Mouse (Mus musculus): ENCODE data around the gene Akt1s1. TPM values are rescaled to one million over a fixed set of nuclear protein-coding genes. Genes with fewer than 3 reads are reported as not detected.

Gene Akt1s1
- polyA plus RNA-seq, 1 experiment from 2014 or later: 45.3 TPM

DNA sequence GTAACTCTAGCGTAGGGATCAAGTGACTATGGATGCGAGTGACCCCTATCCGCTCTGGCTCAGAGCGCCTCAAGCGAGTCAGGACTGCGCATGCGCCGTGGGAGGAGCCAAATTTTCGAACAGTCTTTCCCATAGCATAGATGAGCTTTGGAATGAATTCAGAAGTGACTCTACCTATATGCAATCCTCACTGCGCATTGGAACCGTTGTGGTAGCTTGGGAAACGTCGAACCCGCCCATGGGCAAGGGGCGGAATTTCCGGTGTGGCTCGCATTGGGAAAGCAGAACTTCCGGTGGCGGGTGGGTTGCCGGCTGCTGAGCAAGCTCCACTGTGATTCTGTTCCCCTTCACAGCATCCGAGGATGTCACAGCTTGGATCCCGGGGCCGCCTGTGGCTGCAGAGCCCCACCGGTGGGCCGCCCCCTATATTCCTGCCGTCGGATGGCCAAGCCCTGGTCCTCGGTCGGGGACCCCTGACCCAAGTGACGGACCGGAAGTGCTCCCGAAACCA is 8.3 kb downstream of the Akt1s1 start, which contains the start of gene Pnkp:
Gene Pnkp, plus strand, starts transcription at position 98 of the 511 bp plus-strand sequence.
- Histone ChIP-seq H3K4me1 (peaks cover 76% of the 10 kb centered on the region), H3K36me3 (peaks cover 41% of the 10 kb centered on the region), H3K9ac (peak within 1 kb of the TSS; percentile 90), H3K27me3 (replicated peaks) (no peaks in the 10 kb centered on the region), H3K9me3 (replicated peaks) (no peaks in the 10 kb centered on the region), H3K4me2 (peak within 1 kb of the TSS; percentile 89), H3K27ac (peak within 1 kb of the TSS; percentile 97), H3K4me3 (peak within 1 kb of the TSS; percentile 86)
- peak; percentile 23; the same call in 1 of the 2 replicates for ATAC-seq
- WGBS (ENCODE audit: insufficient replicate concordance): 1% methylated on average over 32 of the region's 32 CpGs

DNA sequence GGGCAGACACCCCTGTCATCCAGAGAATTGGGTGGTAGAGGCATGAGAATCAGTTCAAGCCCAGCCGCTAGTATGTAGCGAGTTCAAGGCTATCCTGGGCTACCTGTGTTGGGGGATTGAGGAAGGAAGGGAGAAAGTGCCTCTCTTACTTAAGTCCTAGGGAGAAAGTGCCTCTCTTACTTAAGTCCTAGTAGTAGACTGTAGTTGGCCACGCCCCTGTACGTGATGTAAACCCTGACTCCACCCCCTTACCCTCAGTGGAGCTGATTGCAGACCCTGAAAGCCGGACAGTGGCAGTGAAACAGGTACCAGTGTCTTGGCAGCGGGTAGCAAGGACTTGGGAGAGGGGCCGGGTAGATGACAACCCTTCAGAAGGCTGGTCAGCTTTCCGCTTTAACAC is 9.1 kb downstream of the Akt1s1 start:
- WGBS (ENCODE audit: insufficient replicate concordance): 20% methylated on average over 8 of the region's 8 CpGs
- H3K36me3 ChIP-seq: peaks cover 41% of the 10 kb centered on the region
- H3K4me2 ChIP-seq: peak overlapping the region; percentile 89
- peak overlapping the region; percentile 86 for H3K4me3 ChIP-seq
- peak overlapping the region; percentile 90 for H3K9ac ChIP-seq
- H3K9me3 ChIP-seq (replicated peaks): no peaks in the 10 kb centered on the region
- 0 out of 2 replicates have a peak, but pooled peaks have one; percentile 8 for ATAC-seq
- peak overlapping the region; percentile 97 for H3K27ac ChIP-seq
- H3K4me1 ChIP-seq: peaks cover 68% of the 10 kb centered on the region
- H3K27me3 ChIP-seq (replicated peaks): no peaks in the 10 kb centered on the region

DNA sequence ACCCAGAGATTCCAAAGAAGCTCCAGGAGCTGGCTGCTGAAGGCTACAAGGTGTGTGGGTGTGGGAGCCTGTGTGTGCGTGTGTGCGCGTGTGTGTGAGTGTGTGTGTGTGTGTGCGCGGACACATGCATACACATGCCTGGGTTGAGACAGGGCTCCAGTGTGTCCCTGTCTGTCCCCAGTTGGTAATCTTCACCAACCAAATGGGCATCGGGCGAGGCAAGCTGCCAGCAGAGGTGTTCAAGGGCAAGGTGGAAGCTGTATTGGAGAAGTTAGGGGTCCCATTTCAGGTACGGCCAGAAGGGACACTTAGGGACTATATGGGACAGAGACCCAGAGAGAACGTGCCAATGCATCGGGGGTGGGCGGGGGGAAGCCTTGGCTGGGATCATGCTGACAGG is 11.1 kb downstream of the Akt1s1 start:
- Histone ChIP-seq H3K4me2 (no peak overlapping the region), H3K27ac (no peak overlapping the region), H3K36me3 (peaks cover 56% of the 10 kb centered on the region), H3K4me3 (no peak overlapping the region), H3K27me3 (replicated peaks) (no peaks in the 10 kb centered on the region), H3K4me1 (peaks cover 55% of the 10 kb centered on the region), H3K9ac (no peak overlapping the region), H3K9me3 (replicated peaks) (no peaks in the 10 kb centered on the region)
- no peak for ATAC-seq
- WGBS (ENCODE audit: insufficient replicate concordance): 80% methylated on average over 11 of the region's 11 CpGs

DNA sequence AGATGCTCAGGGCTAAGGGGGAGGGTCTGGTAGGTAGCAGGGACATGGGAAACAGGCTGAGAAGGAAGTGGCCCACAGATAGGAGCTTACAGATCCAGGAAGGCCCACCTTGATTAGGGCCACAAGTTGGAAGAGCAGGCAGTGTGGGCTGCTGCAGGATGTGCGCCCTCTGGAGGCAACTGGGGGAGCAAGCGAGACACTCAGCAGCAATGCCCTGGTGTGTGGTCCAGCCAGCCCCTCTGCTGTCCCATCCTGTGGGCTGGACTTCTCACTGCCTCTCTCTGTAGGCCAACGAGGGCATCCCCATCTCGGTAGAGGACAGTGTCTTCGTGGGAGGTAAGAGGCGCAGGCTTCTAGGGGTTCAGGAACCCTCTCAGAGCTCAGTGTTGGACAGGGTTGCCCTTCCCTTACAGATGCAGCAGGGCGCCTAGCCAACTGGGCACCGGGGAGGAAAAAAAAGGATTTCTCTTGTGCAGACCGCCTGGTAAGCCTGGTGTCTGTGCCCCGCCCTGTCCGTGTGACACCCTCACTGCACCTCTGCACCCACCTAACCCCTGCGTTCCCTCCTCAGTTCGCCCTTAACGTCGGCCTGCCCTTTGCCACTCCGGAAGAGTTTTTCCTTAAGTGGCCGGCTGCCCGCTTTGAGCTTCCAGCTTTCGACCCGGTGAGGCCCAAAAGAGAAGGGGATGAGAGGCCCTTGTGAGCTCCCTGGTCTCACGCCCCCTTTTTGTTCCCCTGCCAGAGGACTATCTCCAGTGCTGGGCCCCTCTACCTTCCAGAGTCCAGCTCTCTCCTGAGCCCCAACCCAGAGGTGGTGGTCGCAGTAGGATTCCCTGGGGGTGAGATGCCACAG is 12.0 kb downstream of the Akt1s1 start:
- Histone ChIP-seq H3K27ac (no peak overlapping the region), H3K36me3 (peaks cover 65% of the 10 kb centered on the region)
- 0 out of 2 replicates have a peak, but pooled peaks have one; percentile 22 for ATAC-seq

DNA sequence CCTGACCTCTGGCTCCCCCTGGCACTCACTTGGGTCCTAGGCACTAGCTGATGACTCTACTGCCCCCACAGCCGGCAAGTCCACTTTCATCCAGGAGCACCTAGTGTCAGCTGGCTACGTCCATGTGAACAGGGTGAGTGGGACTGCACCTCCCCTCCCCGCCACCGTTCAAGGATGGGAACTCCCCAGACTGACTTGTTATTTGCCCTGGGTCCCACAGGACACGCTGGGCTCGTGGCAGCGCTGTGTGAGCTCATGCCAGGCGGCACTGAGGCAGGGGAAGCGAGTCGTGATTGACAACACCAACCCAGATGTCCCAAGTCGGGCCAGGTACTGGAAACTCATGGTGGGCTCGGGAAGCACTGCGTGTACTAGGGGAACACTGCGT is 12.6 kb downstream of the Akt1s1 start:
- H3K27ac ChIP-seq: no peak overlapping the region
- no peaks in the 10 kb centered on the region for H3K27me3 ChIP-seq (replicated peaks)
- H3K9me3 ChIP-seq (replicated peaks): no peaks in the 10 kb centered on the region
- H3K4me1 ChIP-seq: peaks cover 55% of the 10 kb centered on the region
- no peak overlapping the region for H3K9ac ChIP-seq
- H3K4me3 ChIP-seq: no peak overlapping the region
- WGBS (ENCODE audit: insufficient replicate concordance): 81% methylated on average over 14 of the region's 14 CpGs
- no peak overlapping the region for H3K4me2 ChIP-seq
- peaks cover 70% of the 10 kb centered on the region for H3K36me3 ChIP-seq
- no peak for ATAC-seq

More for the DNA sequence above, 12.0 kb downstream of the Akt1s1 start:
- H3K9me3 ChIP-seq (replicated peaks): no peaks in the 10 kb centered on the region
- WGBS (ENCODE audit: insufficient replicate concordance): 54% methylated on average over 22 of the region's 22 CpGs
- H3K4me1 ChIP-seq: peaks cover 55% of the 10 kb centered on the region
- H3K9ac ChIP-seq: 0 out of 2 replicates have a peak overlapping the region, but pooled peaks have one; percentile 2
- no peak overlapping the region for H3K4me3 ChIP-seq
- no peak overlapping the region for H3K4me2 ChIP-seq
- no peaks in the 10 kb centered on the region for H3K27me3 ChIP-seq (replicated peaks)

DNA sequence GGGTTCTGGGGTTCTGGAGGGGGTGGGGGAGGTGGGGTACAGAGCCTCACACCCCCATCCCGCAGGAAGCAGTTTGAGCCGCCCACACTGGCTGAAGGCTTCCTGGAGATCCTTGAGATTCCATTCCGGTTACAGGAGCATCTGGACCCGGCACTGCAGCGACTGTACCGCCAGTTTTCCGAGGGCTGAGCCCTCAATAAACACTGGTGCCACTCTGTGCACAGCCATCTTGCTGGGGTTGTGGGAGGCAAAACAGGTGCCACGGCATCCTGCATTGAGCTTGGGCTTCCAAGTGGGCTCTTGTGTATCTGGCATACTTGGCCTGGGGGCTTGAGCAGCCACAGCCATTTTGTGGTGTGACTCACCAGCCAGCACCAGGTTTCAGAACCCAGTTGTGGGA is 13.6 kb downstream of the Akt1s1 start:
- H3K27ac ChIP-seq: no peak overlapping the region
- H3K4me1 ChIP-seq: peaks cover 62% of the 10 kb centered on the region
- 88% methylated on average over 8 of the region's 8 CpGs for WGBS (ENCODE audit: insufficient replicate concordance)
- H3K27me3 ChIP-seq (replicated peaks): no peaks in the 10 kb centered on the region
- no peak overlapping the region for H3K4me3 ChIP-seq
- H3K4me2 ChIP-seq: no peak overlapping the region
- no peak overlapping the region for H3K9ac ChIP-seq
- no peaks in the 10 kb centered on the region for H3K9me3 ChIP-seq (replicated peaks)
- peaks cover 71% of the 10 kb centered on the region for H3K36me3 ChIP-seq
- ATAC-seq: no peak

DNA sequence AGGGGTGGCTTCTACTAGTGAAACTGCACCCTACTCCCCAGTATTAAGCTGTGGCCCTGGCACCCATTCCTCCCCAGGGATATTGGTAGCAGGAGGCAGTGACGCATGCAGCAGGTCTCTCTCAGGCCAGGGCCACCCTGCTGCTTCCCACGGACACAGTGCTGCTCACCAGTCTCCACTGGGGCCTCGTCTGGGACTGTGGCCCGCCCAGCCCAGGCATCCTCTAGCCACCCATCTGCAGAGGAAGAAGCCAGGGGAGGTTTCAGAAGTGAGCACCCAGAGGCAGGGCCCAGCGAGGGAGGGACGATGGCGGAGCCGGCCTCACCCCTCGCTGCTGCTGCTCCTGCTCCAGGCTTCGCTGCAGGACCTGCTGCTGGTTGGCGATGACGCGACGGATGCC is 14.4 kb downstream of the Akt1s1 start:
- Histone ChIP-seq H3K27ac (no peak overlapping the region), H3K9me3 (replicated peaks) (no peaks in the 10 kb centered on the region), H3K36me3 (peaks cover 71% of the 10 kb centered on the region), H3K9ac (no peak overlapping the region), H3K4me1 (peaks cover 63% of the 10 kb centered on the region), H3K4me2 (no peak overlapping the region), H3K27me3 (replicated peaks) (no peaks in the 10 kb centered on the region), H3K4me3 (no peak overlapping the region)
- WGBS (ENCODE audit: insufficient replicate concordance): 86% methylated on average over 14 of the region's 14 CpGs
- no peak for ATAC-seq

DNA sequence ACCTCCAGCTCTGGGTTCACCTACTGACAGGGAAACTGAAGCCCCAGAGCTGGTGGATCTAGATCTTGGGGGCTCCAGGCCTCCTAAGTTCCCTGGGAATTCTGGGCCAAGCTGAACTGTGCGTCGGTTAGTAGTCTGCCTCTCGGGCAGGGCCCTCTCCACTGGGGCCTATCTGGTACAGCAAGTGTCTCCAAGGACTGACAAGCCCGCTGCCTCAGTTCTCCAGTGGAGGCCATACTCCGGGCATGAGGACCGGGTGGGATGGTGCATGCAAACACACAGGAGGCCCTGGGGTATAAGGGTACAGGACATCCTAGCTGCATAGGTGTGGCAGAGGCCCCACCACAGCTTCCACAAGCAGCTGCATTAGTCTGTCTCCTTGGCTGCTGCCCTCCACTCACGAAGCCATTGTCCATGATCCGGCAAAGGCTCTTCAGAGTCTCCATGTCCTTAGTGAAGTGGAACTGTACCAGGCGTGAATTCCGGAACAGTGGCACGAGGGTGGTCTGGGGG is 15.2 kb downstream of the Akt1s1 start:
- Histone ChIP-seq H3K4me1 (peaks cover 65% of the 10 kb centered on the region), H3K36me3 (peaks cover 66% of the 10 kb centered on the region), H3K9ac (no peak overlapping the region), H3K4me3 (no peak overlapping the region), H3K9me3 (replicated peaks) (no peaks in the 10 kb centered on the region), H3K27me3 (replicated peaks) (no peaks in the 10 kb centered on the region), H3K4me2 (no peak overlapping the region), H3K27ac (no peak overlapping the region)
- 87% methylated on average over 11 of the region's 11 CpGs for WGBS (ENCODE audit: insufficient replicate concordance)
- no peak for ATAC-seq

DNA sequence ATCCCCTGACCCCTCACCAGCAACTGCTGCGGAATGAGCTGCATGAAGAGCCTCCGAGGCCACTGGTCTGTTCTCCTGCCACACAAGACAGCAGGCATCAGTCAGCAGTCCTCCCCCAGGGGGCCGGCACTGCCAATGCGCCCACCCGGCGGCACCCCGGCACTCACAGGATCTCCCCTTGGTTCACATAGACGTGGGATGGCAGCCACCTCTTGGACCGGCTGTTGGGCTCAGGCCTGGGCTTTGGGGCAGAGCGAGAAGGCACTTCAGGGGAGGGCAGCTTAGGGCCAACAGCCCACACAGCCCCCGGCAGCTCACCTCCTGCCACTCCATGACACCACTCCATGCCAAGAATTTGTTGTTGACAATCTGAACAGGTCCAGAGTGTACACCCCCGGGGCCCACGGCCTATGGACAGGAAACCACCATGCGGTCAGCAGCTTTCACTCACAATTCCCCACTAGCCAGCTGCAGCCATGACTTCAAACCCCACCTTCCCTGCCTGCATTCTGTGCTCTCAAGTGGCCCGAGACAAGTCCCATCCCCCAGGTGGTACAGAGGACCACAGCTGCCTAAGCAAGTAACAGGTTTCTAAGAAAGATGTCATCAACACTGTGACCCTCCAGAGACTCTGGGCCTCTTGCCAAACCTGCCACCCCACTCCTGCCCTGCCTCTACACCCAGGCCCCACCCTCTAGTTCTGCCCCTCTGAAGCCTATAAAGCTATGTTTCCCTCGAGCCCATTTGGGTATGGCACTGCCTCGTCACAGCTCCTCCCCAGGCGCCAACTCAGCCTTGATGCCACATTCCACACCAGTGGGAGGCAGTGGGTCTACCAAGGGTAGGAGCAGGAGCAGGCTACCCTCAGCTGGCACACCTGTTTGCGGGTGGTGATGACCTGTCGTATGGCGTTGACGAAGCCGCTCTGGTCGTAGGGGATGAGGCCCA is 16.1 kb downstream of the Akt1s1 start:
- peaks cover 60% of the 10 kb centered on the region for H3K36me3 ChIP-seq
- no peak overlapping the region for H3K4me2 ChIP-seq
- WGBS (ENCODE audit: insufficient replicate concordance): 83% methylated on average over 24 of the region's 24 CpGs
- H3K4me3 ChIP-seq: no peak overlapping the region
- H3K27me3 ChIP-seq (replicated peaks): no peaks in the 10 kb centered on the region
- H3K4me1 ChIP-seq: peaks cover 61% of the 10 kb centered on the region
- no peaks in the 10 kb centered on the region for H3K9me3 ChIP-seq (replicated peaks)
- H3K9ac ChIP-seq: no peak overlapping the region
- ATAC-seq: no peak
- no peak overlapping the region for H3K27ac ChIP-seq

DNA sequence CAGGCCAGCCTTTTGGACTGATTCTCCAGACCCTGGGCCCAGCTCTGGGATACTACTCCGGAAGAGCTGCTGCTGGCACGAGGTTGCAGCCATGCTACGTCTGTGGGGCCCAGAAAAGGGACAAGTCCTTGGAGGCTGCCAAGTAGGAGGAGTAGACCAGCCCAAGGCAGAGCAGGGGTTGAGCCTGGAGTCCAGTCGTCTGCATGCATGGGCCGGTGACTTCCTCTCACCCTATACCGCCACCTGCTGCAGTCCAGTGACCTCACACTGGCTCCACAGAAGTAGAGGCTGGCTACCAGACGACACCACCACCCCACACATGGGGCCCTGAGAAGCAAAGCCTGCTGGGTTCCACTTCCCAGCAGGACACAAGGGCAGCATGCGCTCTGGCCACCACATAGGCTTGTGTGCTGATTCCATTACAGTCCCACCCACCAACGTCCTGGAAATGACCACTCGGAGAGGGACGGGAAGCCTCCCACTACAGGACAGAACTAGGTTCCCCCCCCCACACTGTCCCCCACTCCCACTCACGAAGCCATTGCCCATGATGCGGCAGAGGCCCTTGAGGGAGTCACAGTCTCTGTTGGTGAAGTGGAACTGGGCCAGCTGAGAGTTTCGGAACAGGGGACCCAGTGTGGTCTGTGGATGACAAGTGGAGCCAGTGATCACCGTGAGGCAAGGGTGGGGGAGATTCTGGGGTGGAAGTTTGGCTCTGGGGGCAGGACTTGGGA is 17.7 kb downstream of the Akt1s1 start:
- peak overlapping the region; percentile 61; the same call in 1 of the 2 replicates for H3K27ac ChIP-seq
- no peaks in the 10 kb centered on the region for H3K9me3 ChIP-seq (replicated peaks)
- H3K4me2 ChIP-seq: peak overlapping the region; percentile 92
- no peak for ATAC-seq
- peaks cover 49% of the 10 kb centered on the region for H3K36me3 ChIP-seq
- H3K4me3 ChIP-seq: no peak overlapping the region
- peaks cover 57% of the 10 kb centered on the region for H3K4me1 ChIP-seq
- H3K27me3 ChIP-seq (replicated peaks): no peaks in the 10 kb centered on the region
- WGBS (ENCODE audit: insufficient replicate concordance): 56% methylated on average over 15 of the region's 15 CpGs
- H3K9ac ChIP-seq: peak overlapping the region; percentile 22; the same call in 1 of the 2 replicates

Data from liver, embryonic 12.5 days (tissue).